Mouse (Mus musculus) MEL (cell line): ENCODE results near the gene Spata7. TPM values are rescaled to one million over a fixed set of nuclear protein-coding genes. Genes with fewer than 3 reads are reported as not detected.
"Not testable (repeated sequence)": the region's sequence is repeated elsewhere in the genome, so short reads cannot be mapped to it uniquely, and the experiment has no call there.

Source experiments
- DNase-seq: peaks from one replicate; pipeline ENCODE4 v3.0.0; 2011; ENCODE audit warnings: low read depth, low spot score
- H3K27ac ChIP-seq: 2 replicates; pipeline ENCODE4 v1.5.1; 2012; ENCODE audit warnings: low read depth, mild to moderate bottlenecking, control low read depth, low read length, moderate library complexity; ENCODE audit not compliant: control insufficient read depth
- H3K27me3 ChIP-seq, 2 experiments: fragments of 150-350 bp in 1 of 2; sonication (generic) in 1 of 2; 2 replicates each; pipeline ENCODE4 v1.6.1; 2012; ENCODE audit warnings: low read length in 2 of 2, mild to moderate bottlenecking in 2 of 2, improper control_type of control experiment in 1 of 2, moderate library complexity in 1 of 2; ENCODE audit not compliant: insufficient read depth in 2 of 2, control insufficient read depth in 1 of 2
- H3K36me3 ChIP-seq, 2 experiments: 2 replicates each; pipeline ENCODE4 v1.6.1; 2012 to 2014; ENCODE audit warnings: low read length in 2 of 2, improper control_type of control experiment in 1 of 2, inconsistent platforms in 1 of 2, mild to moderate bottlenecking in 1 of 2; ENCODE audit not compliant: insufficient read depth in 2 of 2, control insufficient read depth in 1 of 2
- H3K4me1 ChIP-seq, 2 experiments: fragments of 150-350 bp in 1 of 2; sonication (generic) in 1 of 2; 2 replicates each; pipeline ENCODE4 v1.6.1; 2012; ENCODE audit warnings: low read length in 2 of 2, improper control_type of control experiment in 1 of 2, mild to moderate bottlenecking in 1 of 2; ENCODE audit not compliant: insufficient read depth in 2 of 2, control insufficient read depth in 1 of 2
- H3K4me3 ChIP-seq, 2 experiments: fragments of 150-350 bp in 1 of 2; sonication (generic) in 1 of 2; 2 replicates each; pipeline ENCODE4 v1.5.1; 2012; ENCODE audit warnings: low read depth in 2 of 2, low read length in 2 of 2, mild to moderate bottlenecking in 2 of 2, moderate library complexity in 2 of 2, control low read depth in 1 of 2, improper control_type of control experiment in 1 of 2; ENCODE audit not compliant: control insufficient read depth in 1 of 2, insufficient read depth in 1 of 2
- H3K79me2 ChIP-seq: 2 replicates; pipeline ENCODE4 v1.6.1; 2012; ENCODE audit warnings: mild to moderate bottlenecking, low read length, moderate library complexity; ENCODE audit not compliant: control insufficient read depth, poor library complexity, insufficient read depth
- H3K9ac ChIP-seq: 2 replicates; pipeline ENCODE4 v1.6.1; 2012; ENCODE audit warnings: low read depth, mild to moderate bottlenecking, control low read depth, low read length, moderate library complexity; ENCODE audit not compliant: control insufficient read depth, poor library complexity, severe bottlenecking
- H3K9me3 ChIP-seq: fragments of 150-350 bp; sonication (generic); replicated peaks from 2 replicates; pipeline ENCODE4 v1.6.1; 2012; ENCODE audit warnings: mild to moderate bottlenecking, low read length, improper control_type of control experiment, moderate library complexity; ENCODE audit not compliant: insufficient read depth
- BHLHE40 ChIP-seq: IDR thresholded peaks from 2 replicates; pipeline ENCODE4 v1.6.1; 2012; ENCODE audit warnings: low read depth, mild to moderate bottlenecking, inconsistent platforms, low read length, improper control_type of control experiment, borderline replicate concordance
- E2F4 ChIP-seq: IDR thresholded peaks from 2 replicates; pipeline ENCODE4 v1.6.1; 2011; ENCODE audit warnings: low read depth, low read length, improper control_type of control experiment, borderline replicate concordance
- ELF1 ChIP-seq: IDR thresholded peaks from 2 replicates; pipeline ENCODE4 v1.6.1; 2014; ENCODE audit warnings: low read depth, mild to moderate bottlenecking, inconsistent platforms, low read length, improper control_type of control experiment, moderate library complexity
- GABPA ChIP-seq: IDR thresholded peaks from 2 replicates; pipeline ENCODE4 v1.6.1; 2012; ENCODE audit warnings: low read depth, mild to moderate bottlenecking, inconsistent platforms, low read length, improper control_type of control experiment, moderate library complexity
- GATA1 ChIP-seq: IDR thresholded peaks from 2 replicates; pipeline ENCODE4 v1.6.1; 2011; ENCODE audit warnings: low read depth, low read length, improper control_type of control experiment
- HCFC1 ChIP-seq: IDR thresholded peaks from 2 replicates; pipeline ENCODE4 v1.6.1; 2012; ENCODE audit warnings: low read depth, mild to moderate bottlenecking, inconsistent platforms, low read length, improper control_type of control experiment, moderate library complexity
- KAT2A ChIP-seq: conservative IDR thresholded peaks from 2 replicates; pipeline ENCODE4 v1.6.1; 2012; ENCODE audit warnings: low read depth, low read length, improper control_type of control experiment, inconsistent platforms
- MAFK ChIP-seq: IDR thresholded peaks from 2 replicates; pipeline ENCODE4 v1.6.1; 2011; ENCODE audit warnings: low read depth, mild to moderate bottlenecking, low read length, improper control_type of control experiment, borderline replicate concordance
- MAX ChIP-seq: IDR thresholded peaks from 2 replicates; pipeline ENCODE4 v1.6.1; 2011; ENCODE audit warnings: low read length, improper control_type of control experiment
- MAZ ChIP-seq: IDR thresholded peaks from 2 replicates; pipeline ENCODE4 v1.6.1; 2012; ENCODE audit warnings: low read depth, mild to moderate bottlenecking, inconsistent platforms, low read length, improper control_type of control experiment
- MYB ChIP-seq: IDR thresholded peaks from 2 replicates; pipeline ENCODE4 v1.6.1; 2011; ENCODE audit warnings: mild to moderate bottlenecking, low read depth, low read length, improper control_type of control experiment
- POLR2AphosphoS2 ChIP-seq: IDR thresholded peaks from 2 replicates; pipeline ENCODE4 v1.6.1; 2011; ENCODE audit warnings: low read length, improper control_type of control experiment
- POLR2AphosphoS5 ChIP-seq: IDR thresholded peaks from 2 replicates; pipeline ENCODE4 v1.6.1; 2012; ENCODE audit warnings: low read depth, borderline replicate concordance, mild to moderate bottlenecking, inconsistent platforms, low read length, moderate library complexity, mixed read lengths
- RCOR1 ChIP-seq: IDR thresholded peaks from 2 replicates; pipeline ENCODE4 v1.6.1; 2012; ENCODE audit warnings: low read depth, mild to moderate bottlenecking, inconsistent platforms, low read length, improper control_type of control experiment
- SIN3A ChIP-seq: IDR thresholded peaks from 2 replicates; pipeline ENCODE4 v1.6.1; 2012; ENCODE audit warnings: low read length, improper control_type of control experiment, inconsistent platforms
- SMC3 ChIP-seq: IDR thresholded peaks from 2 replicates; pipeline ENCODE4 v1.6.1; 2011; ENCODE audit warnings: low read depth, low read length, improper control_type of control experiment
- USF2 ChIP-seq, 2 experiments: IDR thresholded peaks; 2 replicates each; pipeline ENCODE4 v1.6.1; 2011 to 2012; ENCODE audit warnings: improper control_type of control experiment in 2 of 2, low read length in 2 of 2, borderline replicate concordance in 1 of 2, inconsistent platforms in 1 of 2, low read depth in 1 of 2, mild to moderate bottlenecking in 1 of 2; ENCODE audit not compliant: insufficient read depth in 1 of 2
- ZKSCAN1 ChIP-seq: IDR thresholded peaks from 2 replicates; pipeline ENCODE4 v1.6.1; 2012; ENCODE audit warnings: low read depth, mild to moderate bottlenecking, inconsistent platforms, low read length, improper control_type of control experiment, moderate library complexity
- ZNF384 ChIP-seq: IDR thresholded peaks from 2 replicates; pipeline ENCODE4 v1.6.1; 2012; ENCODE audit warnings: low read depth, mild to moderate bottlenecking, inconsistent platforms, low read length, improper control_type of control experiment
- polyA plus RNA-seq, 2 experiments: library from polyadenylated mRNA; stranded (reverse) in 1 of 2; unstranded in 1 of 2; fragments of >175 nt in 1 of 2; fragments of >200 nt in 1 of 2; gene quantifications; 2 replicates each; pipeline versions ENCODE4 v1.2.1 to v1.2.4; 2012; ENCODE audit warnings: low replicate concordance in 2 of 2, low read depth in 1 of 2; ENCODE audit not compliant: insufficient read length in 2 of 2, insufficient read depth in 1 of 2, missing spikeins in 1 of 2
- total RNA-seq: library from RNA; depleted of rRNA; stranded (reverse); fragments of 300-350 nt; gene quantifications from 2 replicates; pipeline ENCODE4 v1.2.3, GENCODE M21; 2012

The Spata7 gene
- total and polyA plus RNA-seq, 3 experiments, result 4.0 to 5.5 TPM; not detected in 1

DNA sequence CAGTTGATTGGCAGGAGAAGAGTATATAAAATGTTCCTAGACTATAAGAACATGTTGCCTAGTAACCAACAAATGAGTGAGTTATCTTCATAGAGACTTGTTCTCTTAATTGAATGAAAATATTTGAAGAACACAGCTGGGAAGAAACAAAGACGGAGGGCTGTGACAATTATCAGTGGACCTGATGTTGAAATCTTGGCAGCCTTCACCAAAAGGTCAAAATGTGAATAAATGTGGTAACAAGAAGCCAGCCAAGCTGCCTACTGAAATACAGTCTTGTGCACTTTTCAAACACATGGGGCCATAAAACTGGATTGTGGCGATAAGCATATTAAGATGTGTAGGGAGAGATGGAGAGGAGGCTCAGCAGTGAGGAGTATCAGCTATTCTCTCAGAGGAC, 8.5 kb upstream of the Spata7 start:
- H3K9me3 ChIP-seq, result no peaks in the 10 kb centered on the region
- H3K9ac ChIP-seq, result no peak overlapping the region
- H3K27ac ChIP-seq, result no peak overlapping the region
- no peaks in the 10 kb centered on the region for H3K79me2 ChIP-seq
- no peaks in the 10 kb centered on the region for H3K4me1 ChIP-seq
- no peaks in the 10 kb centered on the region; a peak in 1 of 4 replicates for H3K27me3 ChIP-seq
- TF ChIP-seq USF2 (IDR thresholded peaks at IDR 0.05; ENCODE audit: borderline replicate concordance in 1 of 2, insufficient read depth in 1 of 2, low read depth in 1 of 2, low read length in 2 of 2) (no peak), ELF1 (no peak), RCOR1 (no peak), HCFC1 (no peak), MAFK (no peak), GATA1 (no peak), MYB (no peak), ZNF384 (no peak), SMC3 (no peak), POLR2AphosphoS5 (no peak), E2F4 (no peak), MAX (no peak), SIN3A (no peak), KAT2A (no peak), GABPA (no peak), MAZ (no peak), BHLHE40 (no peak), POLR2AphosphoS2 (no peak), ZKSCAN1 (no peak)
- H3K4me3 ChIP-seq, result no peak overlapping the region
- no peak for DNase-seq
- no peaks in the 10 kb centered on the region for H3K36me3 ChIP-seq

DNA sequence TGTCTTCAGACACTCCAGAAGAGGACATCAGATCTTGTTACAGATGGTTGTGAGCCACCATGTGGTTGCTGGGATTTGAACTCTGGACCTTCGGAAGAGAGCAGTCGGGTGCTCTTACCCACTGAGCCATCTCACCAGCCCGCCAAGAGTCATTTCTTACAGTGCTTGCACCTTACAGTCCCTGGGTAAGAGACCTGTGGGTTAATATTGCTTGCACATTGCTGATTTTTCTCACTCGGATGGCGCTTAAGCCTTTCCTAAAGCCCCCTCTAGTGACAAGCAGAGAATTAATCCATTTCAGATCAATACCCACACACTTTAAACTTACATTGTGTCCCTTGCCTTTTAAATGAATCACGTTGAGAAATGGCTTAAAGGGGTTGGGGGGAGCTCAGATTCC, 7.0 kb upstream of the Spata7 start:
- H3K4me1 ChIP-seq, H3K4me3 ChIP-seq, H3K36me3 ChIP-seq, H3K9me3 ChIP-seq, H3K79me2 ChIP-seq, H3K9ac ChIP-seq, H3K27ac ChIP-seq, H3K27me3 ChIP-seq, DNase-seq: not testable (repeated sequence)

DNA sequence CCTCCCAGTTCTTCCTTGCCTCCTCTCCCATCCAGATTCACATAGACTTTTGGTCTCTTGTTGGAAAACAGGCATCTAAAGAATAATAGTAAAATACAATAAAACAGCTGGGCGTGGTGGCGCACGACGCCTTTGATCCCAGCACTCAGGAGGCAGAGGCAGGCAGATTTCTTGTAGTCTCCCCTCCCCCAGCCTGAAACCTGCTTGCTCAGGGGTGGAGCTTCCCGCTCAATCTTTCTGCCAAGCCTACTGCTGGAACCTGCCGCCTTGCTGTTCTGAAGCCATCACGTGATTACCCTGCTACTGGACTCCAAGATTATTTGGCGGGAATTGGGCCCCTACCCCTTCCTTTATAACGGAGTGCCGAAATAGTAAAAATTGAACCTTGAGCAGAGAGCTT, 4.7 kb upstream of the Spata7 start:
- not testable (repeated sequence) for H3K4me3 ChIP-seq, DNase-seq, H3K79me2 ChIP-seq, H3K4me1 ChIP-seq, H3K9me3 ChIP-seq, H3K27me3 ChIP-seq, H3K9ac ChIP-seq, H3K36me3 ChIP-seq, H3K27ac ChIP-seq
